8 mouse cellular contexts compared by ENCODE assay signal in genomic region chr7:35117761-35118098, GRCm38 (mm10). TPM values are rescaled to one million over a fixed set of nuclear protein-coding genes. Genes with fewer than 3 reads are reported as not detected.
DNase-seq lines count a peak whose midpoint lies in the region; ATAC-seq and TF ChIP-seq lines count a peak whose summit lies in the region.

No protein-coding gene starts in this region.

- peaks cover 58% of the 10 kb centered on the region for H3K4me1 ChIP-seq in lung, embryonic 15.5 days
- H3K4me1 ChIP-seq in forebrain, embryonic 12.5 days, result peaks cover 30% of the 10 kb centered on the region
- peaks cover 7% of the 10 kb centered on the region for H3K4me1 ChIP-seq in limb, embryonic 14.5 days (ENCODE audit: control insufficient read depth, insufficient read depth, low read length)
- peaks cover 34% of the 10 kb centered on the region for H3K4me1 ChIP-seq in stomach, embryonic 15.5 days

- H3K27ac ChIP-seq in lung, embryonic 15.5 days, result peak overlapping the region; percentile 93; the same call in 1 of the 2 replicates
- no peak overlapping the region for H3K27ac ChIP-seq in forebrain, embryonic 12.5 days
- H3K27ac ChIP-seq in limb, embryonic 14.5 days (replicated peaks; ENCODE audit: low read depth, low read length), result no peak overlapping the region
- peak overlapping the region; percentile 92 for H3K27ac ChIP-seq in stomach, embryonic 15.5 days

- H3K4me3 ChIP-seq in lung, embryonic 15.5 days, result peak overlapping the region; percentile 63
- H3K4me3 ChIP-seq in forebrain, embryonic 12.5 days (replicated peaks), result peak overlapping the region; percentile 49
- H3K4me3 ChIP-seq in limb, embryonic 14.5 days (replicated peaks; ENCODE audit: low read length), result peak overlapping the region; percentile 58
- H3K4me3 ChIP-seq in stomach, embryonic 15.5 days (replicated peaks), result peak overlapping the region; percentile 63

- no peak for ATAC-seq in lung, embryonic 15.5 days (ENCODE audit: borderline replicate concordance, extremely low read depth, low FRiP score, low TSS enrichment)
- ATAC-seq in forebrain, embryonic 12.5 days (ENCODE audit: low FRiP score), result no peak
- no peak for ATAC-seq in limb, embryonic 14.5 days (ENCODE audit: low FRiP score, low read depth)
- no peak for ATAC-seq in stomach, embryonic 15.5 days (ENCODE audit: insufficient read depth, low FRiP score, low read depth)
- no peak for ATAC-seq in monocyte, adult 5-6 weeks (replicated peaks; ENCODE audit: insufficient number of reproducible peaks, low FRiP score, low TSS enrichment, poor library complexity, severe bottlenecking)

- H3K36me3 ChIP-seq in lung, embryonic 15.5 days, result no peaks in the 10 kb centered on the region
- no peaks in the 10 kb centered on the region for H3K36me3 ChIP-seq in forebrain, embryonic 12.5 days (replicated peaks)
- H3K36me3 ChIP-seq in limb, embryonic 14.5 days (ENCODE audit: control insufficient read depth, insufficient read depth, low read length), result no peaks in the 10 kb centered on the region
- H3K36me3 ChIP-seq in stomach, embryonic 15.5 days, result no peaks in the 10 kb centered on the region

- H3K27me3 ChIP-seq in lung, embryonic 15.5 days, result peaks cover 38% of the 10 kb centered on the region
- peaks cover 83% of the 10 kb centered on the region for H3K27me3 ChIP-seq in forebrain, embryonic 12.5 days
- H3K27me3 ChIP-seq in limb, embryonic 14.5 days (ENCODE audit: control insufficient read depth, insufficient read depth, low read length), result peaks cover 47% of the 10 kb centered on the region
- peaks cover 33% of the 10 kb centered on the region for H3K27me3 ChIP-seq in stomach, embryonic 15.5 days (replicated peaks)

- WGBS in lung, embryonic 15.5 days, result under 1% methylated on average over 25 of the region's 25 CpGs
- WGBS in forebrain, embryonic 12.5 days, result under 1% methylated on average over 25 of the region's 25 CpGs
- under 1% methylated on average over 25 of the region's 25 CpGs for WGBS in limb, embryonic 14.5 days
- 2% methylated on average over 25 of the region's 25 CpGs for WGBS in stomach, embryonic 15.5 days

- H3K4me2 ChIP-seq in lung, embryonic 15.5 days, result peak overlapping the region; percentile 98
- H3K4me2 ChIP-seq in forebrain, embryonic 12.5 days, result peak overlapping the region; percentile 92
- peak overlapping the region; percentile 86 for H3K4me2 ChIP-seq in limb, embryonic 14.5 days (replicated peaks; ENCODE audit: low read depth, low read length, severe bottlenecking)
- peak overlapping the region; percentile 98 for H3K4me2 ChIP-seq in stomach, embryonic 15.5 days

- H3K9ac ChIP-seq in lung, embryonic 15.5 days, result peak overlapping the region; percentile 59
- peak overlapping the region; percentile 54; the same call in 1 of the 2 replicates for H3K9ac ChIP-seq in forebrain, embryonic 12.5 days
- H3K9ac ChIP-seq in limb, embryonic 14.5 days (ENCODE audit: low read depth, low read length, severe bottlenecking), result peak overlapping the region; percentile 61
- peak overlapping the region; percentile 43; the same call in 1 of the 2 replicates for H3K9ac ChIP-seq in stomach, embryonic 15.5 days

- no peak for DNase-seq in lung, postnatal 25 days (ENCODE audit: low spot score)
- DNase-seq in limb, embryonic 14.5 days (ENCODE audit: low spot score), result no peak
- no peak for DNase-seq in right cerebral cortex, postnatal 36 days (ENCODE audit: low spot score in 2 of 2)
- no peak for DNase-seq in natural killer cell, adult 2 months (ENCODE audit: low spot score in 2 of 2)

- no peak for TF ChIP-seq POLR2A in limb, embryonic 14.5 days (IDR thresholded peaks at IDR 0.05; ENCODE audit: borderline replicate concordance, extremely low read depth, insufficient read depth, insufficient read length)

- no peaks in the 10 kb centered on the region for H3K9me3 ChIP-seq in lung, embryonic 15.5 days
- no peaks in the 10 kb centered on the region for H3K9me3 ChIP-seq in forebrain, embryonic 12.5 days
- H3K9me3 ChIP-seq in limb, embryonic 14.5 days (ENCODE audit: control insufficient read depth, low read length), result no peaks in the 10 kb centered on the region
- H3K9me3 ChIP-seq in stomach, embryonic 15.5 days, result no peaks in the 10 kb centered on the region

RNA-seq across cellular contexts. Expression of gene Cebpa, which starts 1.4 kb away (rescaled TPM):
- 6.9 and 7.3 TPM in 2 replicates for polyA plus RNA-seq in lung, embryonic 15.5 days (2015; fragmentation: Nextera tagmentation; extraction: Ambion mirVana)
- 0.58 and 1.1 TPM in 2 replicates for polyA plus RNA-seq in forebrain, embryonic 12.5 days (2016; fragmentation: Nextera tagmentation; extraction: Ambion mirVana)
- polyA plus RNA-seq in limb, embryonic 14.5 days (2012; rRNA removed), result 23.6 and 25.4 TPM in 2 replicates
- polyA plus RNA-seq in limb, embryonic 14.5 days (2014; fragmentation: Nextera tagmentation; extraction: Ambion mirVana), result 13.0 and 14.6 TPM in 2 replicates
- 6.6 and 7.0 TPM in 2 replicates for polyA plus RNA-seq in stomach, embryonic 15.5 days (2015; fragmentation: Nextera tagmentation; extraction: Ambion mirVana)
- total RNA-seq in monocyte, adult 5-6 weeks (2017), result 9.3 to 16.4 TPM (median 10.3 TPM) in 3 replicates

Comparison
In these comparisons a context has a peak if more than half of its experiments do, and no peak if none do; other contexts are left out.
1. H3K27ac ChIP-seq: peak in lung, embryonic 15.5 days (single experiment) and stomach, embryonic 15.5 days (single experiment); none in forebrain, embryonic 12.5 days (single experiment) and limb, embryonic 14.5 days (single experiment).
2. Peak in every context shown above with its lines, with median percentiles within 50 percentile points of each other: H3K4me2 ChIP-seq, H3K4me3 ChIP-seq and H3K9ac ChIP-seq.